Mouse (Mus musculus): ENCODE measurements at regions not wholly inside any gene's neighbourhood (a gene's known extent, or its start where the extent isn't known, plus 50 kb on each side); places are given as distances from the start of the nearest gene placed in this dataset.

DNA sequence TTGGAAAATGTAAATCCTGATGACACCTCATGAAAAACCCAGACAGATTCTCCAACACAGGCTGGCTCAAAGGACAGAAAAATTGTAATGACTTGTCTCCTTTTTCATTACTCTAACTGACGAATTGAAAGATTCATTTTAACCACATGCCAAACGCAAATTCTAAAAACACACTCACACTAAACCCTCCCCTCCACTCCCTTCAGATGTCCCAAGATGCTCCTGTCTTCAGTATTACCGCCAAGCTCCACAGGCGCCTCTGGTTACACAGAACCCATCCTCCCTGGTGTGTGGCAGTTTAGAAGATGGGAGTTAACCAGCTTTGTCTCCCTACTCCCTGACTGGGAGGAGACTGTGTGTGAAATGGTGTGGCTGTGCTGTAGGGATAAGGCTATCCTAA lies 151.8 kb upstream of the Zdhhc25 start:
- no peak for TF ChIP-seq CTCF (IDR thresholded peaks at IDR 0.05; ENCODE audit: extremely low read depth, insufficient read depth, low read length)
- no peak for TF ChIP-seq POLR2A (IDR thresholded peaks at IDR 0.05; ENCODE audit: extremely low read depth, insufficient read depth, low read length)

Measured in cortical plate, adult 2 months (tissue).